Mouse (Mus musculus) ES-CJ7 (cell line): ENCODE measurements around the gene Lifr.

ENCODE experiments used
- DNase-seq: peaks from one replicate; pipeline ENCODE4 v3.0.0; 2011; ENCODE audit warnings: low read depth, low spot score

The Lifr gene

GRCm38 (mm10) chr15:7090211-7090765, at the start of gene Lifr:
Gene Lifr, plus strand, starts transcription at chr15:7090614.
- no peak for DNase-seq

- DNase-seq = no peak
Measured at GRCm38 (mm10) chr15:7044081-7044749, 46.2 kb upstream of the Lifr start.

- DNase-seq = no peak
Measured at GRCm38 (mm10) chr15:7045056-7045455, 45.4 kb upstream of the Lifr start.

GRCm38 (mm10) chr15:7047931-7048330, 42.5 kb upstream of the Lifr start:
- DNase-seq = no peak

- DNase-seq = no peak
Measured at GRCm38 (mm10) chr15:7048916-7049315, 41.5 kb upstream of the Lifr start.

GRCm38 (mm10) chr15:7051666-7052065, 38.7 kb upstream of the Lifr start:
- DNase-seq = no peak

- DNase-seq = no peak
Measured at GRCm38 (mm10) chr15:7052117-7052516, 38.3 kb upstream of the Lifr start.

GRCm38 (mm10) chr15:7056851-7057250, 33.6 kb upstream of the Lifr start:
- DNase-seq = no peak

GRCm38 (mm10) chr15:7060522-7060921, 29.9 kb upstream of the Lifr start:
- DNase-seq = no peak

- DNase-seq = no peak
Measured at GRCm38 (mm10) chr15:7061995-7062697, 28.3 kb upstream of the Lifr start.

GRCm38 (mm10) chr15:7062698-7063009, 27.8 kb upstream of the Lifr start:
- DNase-seq = no peak

- no peak for DNase-seq
Measured at GRCm38 (mm10) chr15:7063521-7064240, 26.7 kb upstream of the Lifr start.

GRCm38 (mm10) chr15:7064992-7065523, 25.4 kb upstream of the Lifr start:
- no peak for DNase-seq

- DNase-seq = no peak
Measured at GRCm38 (mm10) chr15:7065624-7066023, 24.8 kb upstream of the Lifr start.

- DNase-seq = no peak
Measured at GRCm38 (mm10) chr15:7066752-7067151, 23.7 kb upstream of the Lifr start.

- DNase-seq = no peak
Measured at GRCm38 (mm10) chr15:7069374-7069773, 21.0 kb upstream of the Lifr start.

GRCm38 (mm10) chr15:7070199-7070794, 20.1 kb upstream of the Lifr start:
- no peak for DNase-seq

- DNase-seq = no peak
Measured at GRCm38 (mm10) chr15:7073269-7073668, 17.1 kb upstream of the Lifr start.

- no peak for DNase-seq
Measured at GRCm38 (mm10) chr15:7075185-7075584, 15.2 kb upstream of the Lifr start.

GRCm38 (mm10) chr15:7078356-7078755, 12.1 kb upstream of the Lifr start:
- DNase-seq = no peak

GRCm38 (mm10) chr15:7079631-7080337, 10.6 kb upstream of the Lifr start:
- DNase-seq = peak; percentile 66
